Mouse (Mus musculus) liver, postnatal 0 days (tissue): Measurements from ENCODE around the gene Kidins220. TPM values are rescaled to one million over a fixed set of nuclear protein-coding genes. Genes with fewer than 3 reads are reported as not detected.

Source experiments
- ATAC-seq: fragments of 200-750 bp; cut with Nextera tagmentation; 2 replicates; pipeline ENCODE4 v1.8.0; 2017; ENCODE audit warnings: mild to moderate bottlenecking, moderate library complexity
- DNase-seq: peaks from one replicate; pipeline ENCODE4 v3.0.0-alpha.2; 2016
- H3K27ac ChIP-seq: fragments of 300-500 bp; sonication (generic); 2 replicates; pipeline ENCODE4 v1.5.1; 2014; ENCODE audit warnings: antibody characterized with exemption, moderate library complexity, mild to moderate bottlenecking, low read depth
- H3K27me3 ChIP-seq: fragments of 300-500 bp; sonication (generic); 2 replicates; pipeline ENCODE4 v1.6.1; 2014; ENCODE audit warnings: low read length, control low read depth, mixed read lengths; ENCODE audit not compliant: insufficient read depth
- H3K36me3 ChIP-seq: fragments of 300-500 bp; sonication (generic); replicated peaks from 2 replicates; pipeline ENCODE4 v1.6.1; 2014; ENCODE audit warnings: mild to moderate bottlenecking, control low read depth, low read length, moderate library complexity, mixed read lengths; ENCODE audit not compliant: insufficient read depth
- H3K4me1 ChIP-seq: fragments of 300-500 bp; sonication (generic); 2 replicates; pipeline ENCODE4 v1.6.1; 2014; ENCODE audit warnings: antibody characterized with exemption, mild to moderate bottlenecking, control low read depth; ENCODE audit not compliant: insufficient read depth
- H3K4me2 ChIP-seq: fragments of 300-500 bp; sonication (generic); 2 replicates; pipeline ENCODE4 v1.6.1; 2014; ENCODE audit warnings: low read depth, mild to moderate bottlenecking, low read length, moderate library complexity, mixed read lengths
- H3K4me3 ChIP-seq: fragments of 300-500 bp; sonication (generic); 2 replicates; pipeline ENCODE4 v1.5.1; 2014; ENCODE audit warnings: low read depth, low read length
- H3K9ac ChIP-seq: fragments of 300-500 bp; sonication (generic); replicated peaks from 2 replicates; pipeline ENCODE4 v1.6.1; 2014; ENCODE audit warnings: mild to moderate bottlenecking, moderate library complexity
- H3K9me3 ChIP-seq: fragments of 300-500 bp; sonication (generic); 2 replicates; pipeline ENCODE4 v1.6.1; 2016; ENCODE audit warnings: mild to moderate bottlenecking, control low read depth, low read length, mixed read lengths
- CTCF ChIP-seq: sonication (generic); IDR thresholded peaks from 2 replicates; pipeline ENCODE4 v1.5.1; 2016; ENCODE audit warnings: antibody characterized with exemption, low read depth
- EP300 ChIP-seq: IDR thresholded peaks from 2 replicates; pipeline ENCODE4 v1.6.1; 2016; ENCODE audit warnings: antibody characterized with exemption, low read depth, mild to moderate bottlenecking
- WGBS: fragments of 180-500 bp; shearing (Covaris S2); extraction: QIAGEN DNeasy Blood & Tissue Kit; methylation state at CpG from one replicate; pipeline ENCODE4 v1.1.7; 2014; ENCODE audit not compliant: insufficient replicate concordance; 5-methylcytosine and 5-hydroxymethylcytosine counted together
- polyA plus RNA-seq: library from polyadenylated mRNA; unstranded; fragments of >200 nt; fragmentation: Nextera tagmentation; extraction: Ambion mirVana; gene quantifications from 2 replicates; pipeline ENCODE4 v1.2.1, GENCODE M21; 2015

Gene Kidins220
- polyA plus RNA-seq, 1 experiment from 2014 or later, result 4.4 TPM

- Histone ChIP-seq H3K9me3 (no peaks in the 10 kb centered on the region), H3K4me1 (no peaks in the 10 kb centered on the region), H3K4me2 (no peak overlapping the region), H3K36me3 (peaks cover 12% of the 10 kb centered on the region; the same call in 1 of the 2 replicates), H3K27me3 (no peaks in the 10 kb centered on the region), H3K4me3 (no peak overlapping the region), H3K27ac (no peak overlapping the region), H3K9ac (no peak overlapping the region)
- DNase-seq (no peak), ATAC-seq (no peak)
- WGBS, result 81% methylated on average over 7 of the region's 7 CpGs
- TF ChIP-seq CTCF (no peak), EP300 (no peak)
Measured at GRCm38 (mm10) chr12:25026308-25026707, 51.6 kb downstream of the Kidins220 start.

GRCm38 (mm10) chr12:25027416-25027815, 52.7 kb downstream of the Kidins220 start:
- Histone ChIP-seq H3K27ac (no peak overlapping the region), H3K9ac (no peak overlapping the region), H3K27me3 (no peaks in the 10 kb centered on the region), H3K4me2 (no peak overlapping the region), H3K9me3 (no peaks in the 10 kb centered on the region), H3K4me1 (no peaks in the 10 kb centered on the region), H3K4me3 (no peak overlapping the region), H3K36me3 (peaks cover 12% of the 10 kb centered on the region)
- WGBS, result 44% methylated on average over 2 of the region's 2 CpGs
- peak; percentile 83 for TF ChIP-seq CTCF
- TF ChIP-seq EP300, result no peak
- DNase-seq (peak; percentile 50), ATAC-seq (peak; percentile 31; the same call in 1 of the 2 replicates)

GRCm38 (mm10) chr12:25033662-25034337, 59.1 kb downstream of the Kidins220 start:
- no peaks in the 10 kb centered on the region for H3K9me3 ChIP-seq
- H3K27me3 ChIP-seq, result no peaks in the 10 kb centered on the region
- H3K4me3 ChIP-seq, result no peak overlapping the region
- DNase-seq (no peak), ATAC-seq (no peak)
- WGBS, result 73% methylated on average over 9 of the region's 9 CpGs
- H3K27ac ChIP-seq, result no peak overlapping the region
- peaks cover 20% of the 10 kb centered on the region for H3K36me3 ChIP-seq
- H3K4me1 ChIP-seq, result no peaks in the 10 kb centered on the region
- H3K9ac ChIP-seq, result no peak overlapping the region
- TF ChIP-seq CTCF (no peak), EP300 (no peak)
- H3K4me2 ChIP-seq, result no peak overlapping the region

GRCm38 (mm10) chr12:25034338-25034953, 59.7 kb downstream of the Kidins220 start:
- Histone ChIP-seq H3K9ac (no peak overlapping the region), H3K4me3 (no peak overlapping the region), H3K4me2 (no peak overlapping the region), H3K36me3 (peaks cover 24% of the 10 kb centered on the region), H3K4me1 (no peaks in the 10 kb centered on the region), H3K9me3 (no peaks in the 10 kb centered on the region), H3K27me3 (no peaks in the 10 kb centered on the region), H3K27ac (no peak overlapping the region)
- DNase-seq (no peak), ATAC-seq (no peak)
- 83% methylated on average over 8 of the region's 8 CpGs for WGBS
- TF ChIP-seq CTCF (no peak), EP300 (no peak)

- Histone ChIP-seq H3K9me3 (no peaks in the 10 kb centered on the region), H3K9ac (no peak overlapping the region), H3K4me1 (no peaks in the 10 kb centered on the region), H3K4me2 (no peak overlapping the region), H3K27ac (no peak overlapping the region), H3K27me3 (no peaks in the 10 kb centered on the region), H3K4me3 (no peak overlapping the region), H3K36me3 (peaks cover 27% of the 10 kb centered on the region)
- ATAC-seq (no peak), DNase-seq (no peak)
- no peak for TF ChIP-seq CTCF
- TF ChIP-seq EP300, result no peak
- 68% methylated on average over 3 of the region's 3 CpGs for WGBS
Measured at GRCm38 (mm10) chr12:25036024-25036423, 61.3 kb downstream of the Kidins220 start.

- Histone ChIP-seq H3K9me3 (no peaks in the 10 kb centered on the region), H3K4me1 (no peaks in the 10 kb centered on the region), H3K27me3 (no peaks in the 10 kb centered on the region), H3K36me3 (peaks cover 33% of the 10 kb centered on the region), H3K4me3 (no peak overlapping the region), H3K4me2 (no peak overlapping the region), H3K9ac (no peak overlapping the region), H3K27ac (no peak overlapping the region)
- ATAC-seq (no peak), DNase-seq (no peak)
- 87% methylated on average over 5 of the region's 5 CpGs for WGBS
- TF ChIP-seq EP300 (no peak), CTCF (no peak)
Measured at GRCm38 (mm10) chr12:25037222-25037621, 62.5 kb downstream of the Kidins220 start.
